Mouse (Mus musculus) lung, postnatal 25 days (tissue): Measurements from ENCODE around the gene Slc12a9.

ENCODE experiments used
- DNase-seq: peaks from one replicate; pipeline ENCODE4 v3.0.0; 2022; ENCODE audit warnings: low spot score

Slc12a9 gene

DNA sequence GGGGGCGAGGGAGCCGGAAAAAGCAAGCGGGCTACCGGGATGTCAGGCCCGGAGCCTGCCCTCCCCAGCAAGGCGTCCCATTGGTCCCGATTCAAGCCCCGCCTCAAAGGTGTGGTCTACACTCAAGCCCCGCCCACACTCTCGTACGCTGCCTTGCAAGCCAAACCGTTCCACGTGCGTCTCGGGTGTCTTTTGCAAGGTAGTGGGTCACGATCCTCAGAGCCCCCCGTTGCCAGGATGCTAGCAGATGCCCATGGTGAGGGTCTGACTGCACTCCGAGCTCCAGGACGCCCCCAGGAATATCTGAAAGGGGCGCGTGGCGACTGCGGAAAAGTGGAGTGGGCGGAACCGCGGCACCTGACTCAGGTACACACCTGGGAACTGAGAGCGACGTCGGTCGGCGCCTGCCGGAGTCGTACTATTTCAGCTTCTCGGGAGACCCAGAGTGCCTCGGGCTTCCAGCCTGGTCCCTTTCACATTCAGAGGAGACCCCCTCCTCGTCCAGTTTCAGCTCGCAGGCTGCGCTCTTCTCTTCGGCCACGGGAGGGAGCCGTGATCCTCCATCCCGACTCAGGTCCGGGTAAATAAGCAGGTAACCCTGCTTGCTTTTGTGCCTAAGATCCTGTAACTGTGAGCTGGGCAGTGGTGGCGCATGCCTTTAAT is at the start of gene Slc12a9:
Slc12a9 (minus strand) TSS at position 86 of the 663 bp plus-strand sequence.
- peak; percentile 95 for DNase-seq

DNA sequence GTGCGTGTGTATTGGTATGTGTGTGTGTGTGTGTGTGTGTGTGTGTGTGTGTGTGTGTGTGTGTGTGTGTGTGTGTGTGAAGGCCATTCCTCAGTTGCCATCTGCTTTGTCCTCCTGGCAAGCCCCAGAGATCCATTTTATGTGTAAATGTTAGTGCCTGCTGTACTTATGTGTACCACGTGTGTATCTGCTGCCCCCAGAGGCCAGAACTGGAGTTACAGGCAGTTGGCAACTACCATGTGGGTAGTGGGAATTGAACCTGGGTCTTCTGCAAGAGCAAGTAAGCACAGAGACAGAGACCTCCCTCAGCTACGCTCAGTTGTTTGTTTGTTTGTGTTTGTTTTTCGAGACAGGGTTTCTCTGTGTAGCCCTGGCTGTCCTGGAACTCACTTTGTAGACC is 47.8 kb upstream of the Slc12a9 start:
- peak; percentile 70 for DNase-seq

DNA sequence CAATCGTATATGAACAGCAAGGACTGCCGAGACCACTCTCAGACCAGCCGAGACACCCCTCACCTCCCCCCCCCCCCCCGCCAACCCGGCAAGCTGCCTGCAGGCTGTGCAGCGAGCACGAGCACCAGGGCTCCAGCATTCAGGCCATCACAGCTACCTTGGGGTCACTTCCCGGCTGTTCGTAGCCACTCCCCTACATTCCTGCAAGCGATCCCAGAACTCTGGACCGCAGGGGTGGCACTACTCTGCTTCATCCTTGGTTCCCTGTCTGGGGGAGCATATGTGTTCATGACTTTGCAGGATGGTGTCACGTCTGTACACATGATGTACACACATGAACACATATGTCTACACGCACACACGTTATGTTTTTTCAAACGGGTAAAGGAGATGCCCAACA is 44.2 kb upstream of the Slc12a9 start:
- DNase-seq = no peak

DNA sequence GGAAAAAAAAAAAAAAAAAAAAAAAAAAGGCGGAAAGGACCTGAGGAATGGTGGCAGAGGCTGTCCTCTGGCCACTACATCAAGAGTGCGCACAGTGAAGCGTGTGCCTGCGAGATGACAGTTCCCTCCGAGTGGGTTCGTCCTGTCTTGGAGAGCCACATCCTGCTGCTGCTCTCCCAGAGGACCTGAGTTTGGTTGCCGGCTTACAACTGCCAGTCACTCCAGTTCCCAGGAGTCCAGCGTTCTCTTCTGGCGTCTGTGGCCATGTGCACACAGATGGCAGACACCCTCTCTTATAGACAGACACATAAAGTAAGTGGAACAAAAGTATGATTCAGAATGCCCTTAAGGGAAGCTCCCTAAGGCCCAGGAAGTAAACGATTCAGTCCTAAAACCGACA is 43.8 kb upstream of the Slc12a9 start:
- no peak for DNase-seq

DNA sequence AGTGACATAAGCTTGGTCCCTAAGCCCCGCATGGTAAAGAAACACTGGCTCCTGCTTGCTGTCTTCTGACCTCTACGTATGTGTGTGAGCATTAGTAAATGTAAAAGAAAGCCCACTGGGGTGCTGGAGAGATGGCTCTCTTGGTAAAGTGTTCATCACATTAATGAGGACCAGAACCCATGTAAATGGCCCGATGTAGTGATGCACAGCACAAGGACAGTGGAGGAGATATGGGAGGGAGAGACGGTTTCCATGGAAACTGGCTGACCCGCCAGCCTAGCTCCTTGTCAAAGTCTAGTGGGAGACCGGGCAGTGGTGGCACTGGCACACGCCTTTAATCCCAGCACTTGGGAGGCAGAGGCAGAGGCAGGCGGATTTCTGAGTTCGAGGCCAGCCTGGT is 43.3 kb upstream of the Slc12a9 start:
- DNase-seq = no peak

DNA sequence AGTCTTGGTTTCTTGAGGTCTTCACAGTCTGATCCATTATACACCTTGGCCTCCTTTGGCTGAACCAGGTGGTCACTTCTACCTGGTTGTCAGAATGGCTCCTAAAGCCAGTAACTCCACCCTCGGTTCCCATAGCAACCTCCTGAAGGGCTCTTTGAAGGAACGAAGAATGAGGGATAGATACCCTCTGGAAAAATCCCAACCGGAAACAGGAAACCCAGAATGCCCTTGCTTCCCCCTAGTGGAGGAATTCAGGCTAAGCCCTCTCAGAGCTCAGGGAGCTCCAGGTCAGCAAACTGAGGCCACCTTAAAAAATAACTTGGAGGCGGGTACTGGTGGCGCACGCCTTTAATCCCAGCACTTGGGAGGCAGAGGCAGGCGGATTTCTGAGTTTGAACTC is 42.8 kb upstream of the Slc12a9 start:
- DNase-seq = peak; percentile 69

DNA sequence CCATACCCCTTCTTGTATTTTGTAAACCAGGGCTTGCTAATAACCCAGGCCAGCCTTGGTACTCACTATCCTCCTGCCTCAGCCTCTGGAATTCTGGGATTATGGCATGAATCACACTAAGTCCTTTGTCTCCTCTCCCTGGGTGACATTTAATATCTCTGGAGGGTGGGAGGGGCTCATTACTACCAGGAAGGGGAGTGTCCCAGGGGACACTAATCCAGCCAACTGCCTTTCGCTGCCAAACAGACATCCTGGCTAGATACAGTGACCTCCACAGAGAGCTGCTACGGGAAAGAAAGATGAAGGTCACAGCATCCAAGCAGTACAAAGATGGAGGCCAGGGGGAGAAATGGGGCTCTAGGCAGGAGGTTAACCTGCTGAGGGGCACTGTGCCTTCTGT is 42.2 kb upstream of the Slc12a9 start:
- peak; percentile 52 for DNase-seq

DNA sequence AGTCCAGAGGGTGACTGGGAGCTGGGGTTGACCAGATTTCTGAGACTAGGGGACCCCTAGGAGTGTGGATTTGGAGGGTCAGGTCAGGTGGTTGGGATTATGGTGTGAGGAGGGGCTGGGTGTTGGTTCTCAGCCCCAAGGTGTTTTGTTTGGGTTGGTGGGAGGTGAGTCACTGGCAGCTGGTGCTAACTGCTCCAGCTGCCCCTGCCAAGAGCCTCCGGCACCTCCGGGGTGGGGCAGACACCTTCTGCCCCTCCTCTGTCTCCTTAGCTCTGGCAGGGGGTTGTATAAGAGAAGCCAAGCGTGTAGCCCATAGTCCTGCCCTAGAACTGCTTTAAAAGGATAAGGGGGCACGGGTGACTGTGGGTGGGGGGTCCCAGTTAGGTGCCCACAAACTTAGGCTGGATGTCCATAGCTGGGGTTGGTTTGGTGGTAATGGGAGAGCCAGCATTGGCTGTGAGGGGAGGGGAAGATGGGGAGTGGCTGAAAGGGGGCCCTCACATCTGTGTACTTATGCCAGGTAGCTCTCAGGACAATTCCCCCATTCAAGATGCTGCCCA is 41.2 kb upstream of the Slc12a9 start:
- no peak for DNase-seq

DNA sequence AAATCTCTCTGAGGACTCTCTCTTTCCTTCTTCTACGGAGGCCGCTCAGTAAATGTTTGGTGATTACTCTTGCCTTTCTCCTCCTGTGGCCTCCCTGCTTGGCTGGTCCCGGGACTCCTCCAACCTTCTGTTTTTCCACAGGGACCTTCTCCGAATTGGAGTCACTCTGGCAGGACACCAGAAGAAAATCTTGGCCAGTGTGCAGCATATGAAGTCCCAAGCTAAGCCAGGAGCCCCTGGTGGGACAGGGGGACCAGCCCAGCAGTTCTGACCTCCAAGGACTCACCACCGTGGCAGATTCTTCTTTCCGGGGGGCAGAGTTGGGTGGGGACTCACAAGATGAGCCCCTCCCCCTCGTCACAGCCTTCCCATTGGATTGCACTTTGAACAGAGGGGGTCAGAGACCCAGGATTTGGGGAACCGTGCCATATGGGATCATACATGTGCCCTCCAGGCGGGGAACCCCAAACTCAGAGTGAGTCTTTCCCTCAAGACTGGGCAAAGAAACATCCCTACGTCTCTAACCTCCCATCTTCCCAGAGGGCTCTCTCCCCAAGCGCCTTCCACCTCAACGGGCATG is 40.1 kb upstream of the Slc12a9 start:
- no peak for DNase-seq

DNA sequence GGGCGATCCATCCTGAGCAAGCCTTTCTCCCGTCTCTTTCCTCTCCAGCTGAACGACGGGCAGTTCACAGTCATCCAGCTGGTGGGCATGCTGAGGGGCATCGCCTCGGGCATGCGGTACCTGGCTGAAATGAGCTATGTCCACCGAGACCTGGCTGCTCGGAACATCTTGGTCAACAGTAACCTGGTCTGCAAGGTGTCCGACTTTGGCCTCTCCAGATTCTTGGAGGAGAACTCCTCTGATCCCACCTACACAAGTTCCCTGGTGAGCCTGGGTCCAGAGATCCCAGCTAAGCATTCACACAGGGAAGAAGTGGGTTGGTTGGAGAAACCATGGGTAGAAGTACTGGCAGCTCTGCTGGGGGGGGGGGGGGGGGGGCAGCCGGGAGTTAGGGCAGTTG is 36.3 kb upstream of the Slc12a9 start:
- DNase-seq = no peak

DNA sequence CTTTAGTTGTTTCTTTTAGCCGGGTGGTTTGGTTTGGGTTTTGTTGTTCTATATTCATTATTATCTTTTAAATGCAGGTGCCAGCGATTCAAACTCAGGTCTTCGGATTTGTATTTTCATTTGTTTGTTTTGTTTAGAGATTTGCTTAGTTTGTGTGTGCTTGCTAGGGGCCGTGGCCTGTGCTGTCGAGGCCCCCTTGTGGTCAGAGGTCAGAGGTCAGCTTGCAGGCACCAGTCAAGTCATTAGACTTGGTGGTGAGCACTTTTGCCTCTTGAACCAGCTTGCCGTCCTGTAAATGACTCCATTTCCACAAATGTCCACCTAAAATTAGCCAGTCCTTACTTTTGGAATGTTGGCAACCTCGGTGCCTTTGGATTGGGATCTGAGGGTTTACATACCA is 25.0 kb upstream of the Slc12a9 start:
- DNase-seq = no peak

DNA sequence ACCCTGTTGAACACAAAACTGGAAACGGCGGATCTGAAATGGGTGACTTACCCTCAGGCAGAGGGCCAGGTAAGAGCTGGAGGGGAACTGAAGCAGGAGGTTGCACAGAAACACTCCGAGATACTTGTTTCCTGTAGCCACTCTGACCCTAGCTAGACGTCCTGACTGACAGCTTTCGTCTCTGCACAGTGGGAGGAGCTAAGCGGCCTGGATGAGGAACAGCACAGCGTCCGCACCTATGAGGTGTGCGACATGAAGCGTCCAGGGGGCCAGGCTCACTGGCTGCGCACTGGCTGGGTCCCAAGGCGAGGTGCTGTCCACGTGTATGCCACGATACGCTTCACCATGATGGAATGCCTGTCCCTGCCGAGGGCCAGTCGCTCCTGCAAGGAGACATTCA is 20.7 kb upstream of the Slc12a9 start:
- no peak for DNase-seq

DNA sequence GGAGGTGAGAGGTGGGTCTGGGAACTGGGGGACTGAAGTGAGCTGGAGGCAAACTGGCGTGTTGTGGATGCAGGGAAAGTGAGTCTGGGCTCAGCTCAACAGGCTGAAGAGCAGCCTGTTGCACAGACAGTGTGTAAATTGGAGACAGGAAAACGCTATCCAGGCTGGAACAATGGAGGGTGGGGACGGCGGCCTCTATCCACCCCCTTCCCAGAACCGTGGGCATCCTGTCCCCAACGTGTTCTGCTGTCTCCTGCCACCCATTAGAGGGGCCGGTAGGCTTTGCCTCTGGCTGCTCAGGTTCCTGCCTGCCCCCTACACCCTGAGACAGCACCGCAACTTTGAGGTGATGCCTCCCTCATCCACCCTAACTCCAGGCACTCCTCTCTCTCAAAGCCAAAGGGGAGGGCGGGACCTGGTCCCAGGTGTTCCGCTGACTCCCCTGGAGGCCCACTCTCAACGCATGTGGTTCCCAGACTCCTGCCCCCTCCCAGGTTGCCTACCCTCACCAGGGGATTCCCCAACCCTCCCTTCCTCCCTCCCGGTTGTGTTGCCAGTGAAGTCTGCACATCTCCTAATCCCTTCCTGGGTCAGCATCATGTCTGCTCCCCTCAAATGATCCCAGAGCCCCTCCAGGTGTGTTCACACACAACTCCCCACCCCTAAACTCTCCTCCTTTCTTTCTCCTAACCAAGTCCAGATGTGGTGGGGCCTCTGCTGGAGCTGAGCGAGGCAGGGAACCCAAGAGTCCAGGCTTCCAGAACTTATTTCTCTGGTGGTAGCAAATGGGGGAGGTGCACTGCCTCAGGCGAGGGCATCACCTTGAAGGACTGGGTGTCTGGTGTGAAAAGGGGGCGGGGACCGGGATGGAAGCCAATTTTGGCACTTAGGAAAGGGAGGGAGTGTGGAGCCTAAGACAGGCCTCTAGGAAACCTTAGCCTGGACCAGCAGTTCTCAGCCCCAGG is 18.9 kb upstream of the Slc12a9 start:
- DNase-seq = peak; percentile 69

DNA sequence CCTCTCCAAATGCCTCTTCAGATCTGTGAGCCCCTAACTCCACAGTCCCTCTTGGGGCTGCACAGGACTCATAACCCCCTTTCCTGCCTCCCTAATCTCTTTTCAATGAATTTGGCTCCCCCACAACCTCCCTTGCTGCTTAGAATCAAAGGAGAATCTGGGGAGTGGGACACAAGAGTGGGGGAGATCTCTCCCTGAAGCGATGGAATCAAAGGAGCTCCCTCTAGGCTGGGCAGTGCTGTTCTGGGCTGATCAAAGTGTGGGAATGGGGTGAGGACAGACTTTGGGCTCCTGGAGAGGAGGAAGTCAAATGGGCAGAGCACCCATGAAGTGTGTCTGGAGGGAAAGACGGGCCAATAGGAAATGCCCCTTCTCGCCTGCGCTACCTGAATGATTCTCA is 18.0 kb upstream of the Slc12a9 start:
- DNase-seq = no peak

DNA sequence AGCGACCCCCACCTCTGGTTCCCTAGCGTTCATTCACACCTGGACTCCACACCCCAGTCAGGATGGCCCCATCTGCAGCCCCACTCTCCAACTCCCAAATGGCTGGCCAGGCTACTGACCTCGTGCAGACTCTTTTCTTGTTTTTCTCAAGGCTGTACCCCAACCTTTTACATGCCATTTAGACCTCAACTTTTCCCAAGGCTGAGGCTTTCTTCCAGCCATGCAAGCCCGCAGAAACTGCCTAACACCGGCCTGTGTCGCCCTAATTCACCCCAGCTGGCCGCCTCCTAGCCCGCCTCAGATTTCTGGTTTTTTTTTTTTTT is 17.6 kb upstream of the Slc12a9 start:
- no peak for DNase-seq

DNA sequence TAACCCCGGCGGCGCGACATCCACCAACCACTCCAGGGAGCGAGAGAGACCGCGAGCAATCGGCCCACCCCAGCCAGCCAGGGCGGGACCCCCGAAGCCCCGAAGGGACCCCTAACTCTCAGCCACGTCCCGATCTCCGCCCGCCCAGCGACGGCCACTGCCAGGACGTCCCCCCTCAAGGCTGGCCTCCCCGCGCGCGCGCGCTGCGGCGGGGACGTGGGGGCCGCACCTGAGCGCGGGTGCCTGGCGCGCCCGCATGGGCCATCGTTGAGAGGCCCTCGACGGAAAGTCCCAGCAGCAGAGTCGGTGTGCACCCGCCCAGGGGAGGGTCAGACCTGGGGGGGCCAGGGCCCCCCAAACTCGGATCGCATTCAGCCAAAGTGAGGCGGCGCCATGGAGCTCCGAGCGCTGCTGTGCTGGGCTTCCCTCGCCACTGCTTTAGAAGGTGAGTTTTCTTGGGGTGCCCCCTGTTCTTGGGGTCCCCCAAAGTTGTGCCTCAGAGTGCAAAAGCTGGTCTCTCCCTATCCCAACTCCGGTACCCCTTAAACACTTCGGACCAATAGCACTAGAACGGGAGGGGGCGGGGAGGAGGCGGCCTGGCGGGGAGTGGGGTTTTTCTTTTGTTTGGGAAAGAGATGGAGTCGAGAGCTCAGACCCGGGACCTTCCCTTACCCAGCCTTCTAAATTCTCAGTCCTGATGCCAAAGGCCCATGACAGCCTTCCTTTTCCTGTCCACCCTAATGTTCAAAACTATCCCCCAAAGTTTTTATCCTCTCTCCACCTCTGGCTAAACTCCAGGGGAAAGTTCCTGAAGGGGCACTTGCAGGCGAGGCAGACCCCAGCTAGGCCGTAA is 17.0 kb upstream of the Slc12a9 start:
- no peak for DNase-seq

DNA sequence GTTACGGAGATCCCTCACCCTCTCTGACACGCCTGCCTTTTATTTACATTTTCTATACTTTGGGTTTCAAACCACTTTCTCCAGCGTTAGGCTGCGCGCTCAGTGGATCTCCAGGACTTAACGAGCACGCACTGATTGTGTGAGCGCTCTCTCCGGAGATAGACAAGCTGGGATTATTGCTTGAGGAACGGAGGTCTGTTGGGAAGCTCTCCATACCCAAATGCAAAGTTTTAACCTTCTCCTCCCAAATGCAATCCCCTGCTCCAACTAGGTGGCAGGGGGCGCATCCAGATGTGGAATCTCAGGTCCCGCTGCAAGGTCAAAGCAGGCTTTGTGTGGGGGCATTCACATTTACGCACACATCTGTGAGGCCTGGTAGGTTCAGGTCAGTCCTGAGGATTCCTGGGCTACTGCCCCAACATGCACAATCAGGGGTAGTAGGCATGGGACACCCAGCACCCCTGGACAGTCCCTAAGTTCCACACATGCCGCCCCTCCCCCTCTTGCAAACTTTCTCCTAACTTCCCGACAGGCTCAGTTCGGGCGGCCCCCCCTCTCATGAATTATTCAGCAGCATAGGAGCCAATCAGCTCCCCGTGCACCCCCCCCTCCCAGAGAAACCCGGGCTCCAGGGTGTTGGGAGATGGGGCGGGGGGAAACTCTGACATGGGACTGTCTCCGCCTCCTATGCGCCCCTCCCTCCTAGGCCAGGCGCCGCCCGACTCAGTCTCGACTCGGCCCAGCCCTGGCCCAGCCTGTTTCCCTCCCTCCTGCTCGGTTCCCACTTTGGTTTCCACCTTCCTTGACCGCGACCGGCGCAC is 16.2 kb upstream of the Slc12a9 start, which contains the start of gene Ephb4:
Ephb4 (plus strand) TSS at position 726 of the 821 bp plus-strand sequence.
- DNase-seq = peak; percentile 96

DNA sequence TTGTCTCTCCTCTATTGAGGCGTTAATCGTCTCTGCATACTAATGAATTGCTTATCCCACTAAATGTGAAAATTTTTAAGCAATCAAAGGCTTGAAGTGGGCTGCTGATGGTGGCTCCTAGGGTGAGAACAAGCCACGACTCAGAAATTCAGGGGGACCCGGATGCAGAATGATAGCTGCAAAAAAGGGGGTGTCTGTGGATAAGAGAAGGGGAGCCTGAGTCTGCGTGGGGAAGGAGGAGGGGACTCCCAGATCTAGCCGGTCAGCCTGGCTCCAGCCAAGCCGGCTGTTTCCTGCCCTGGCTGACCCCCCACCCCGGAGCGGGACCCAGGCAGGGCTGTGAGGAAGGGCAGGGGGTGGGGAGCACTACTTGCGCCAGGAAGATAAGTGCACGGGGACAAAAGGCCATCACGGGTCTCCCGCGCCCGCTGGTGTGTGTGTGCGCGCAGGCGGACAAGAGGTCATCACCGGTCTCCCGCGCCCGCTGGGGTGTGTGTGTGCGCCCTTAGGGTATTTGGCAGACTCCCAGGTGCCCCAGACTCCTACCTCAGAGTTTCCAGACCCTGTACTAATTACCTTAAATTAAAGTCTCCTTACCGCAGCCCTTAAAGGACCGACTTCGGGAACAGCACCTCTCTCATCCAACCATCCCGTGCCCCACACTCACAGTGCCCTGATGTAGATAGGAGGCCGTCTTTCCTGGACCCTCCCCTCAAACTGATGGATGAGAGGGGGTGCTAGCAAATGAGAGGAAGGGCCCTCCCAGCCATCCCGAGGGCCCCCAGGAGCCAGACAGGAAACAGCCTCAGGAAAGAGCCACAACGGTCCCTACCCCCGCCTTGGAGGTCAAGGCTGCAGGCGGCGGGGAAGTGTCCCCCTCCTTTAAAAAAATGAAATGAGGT is 15.3 kb upstream of the Slc12a9 start:
- DNase-seq = peak; percentile 87

DNA sequence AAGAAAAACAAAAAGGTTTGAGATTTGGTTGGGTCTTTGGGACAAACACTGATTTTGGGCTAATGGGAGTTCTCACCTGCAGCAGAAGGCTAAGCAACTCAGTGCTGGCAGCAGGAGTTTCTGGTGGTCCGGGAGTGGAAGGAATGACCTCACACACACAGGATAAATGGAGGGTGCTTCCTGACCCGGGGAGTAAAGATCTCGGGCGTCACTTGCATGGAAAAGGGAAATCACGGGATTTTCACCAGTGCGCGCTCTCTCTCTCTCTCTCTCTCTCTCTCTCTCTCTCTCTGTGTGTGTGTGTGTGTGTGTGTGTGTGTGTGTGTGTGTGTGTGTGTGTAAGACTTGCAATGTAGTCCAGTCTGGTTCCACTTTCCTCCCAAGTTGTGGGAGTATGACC is 14.5 kb upstream of the Slc12a9 start:
- no peak for DNase-seq

DNA sequence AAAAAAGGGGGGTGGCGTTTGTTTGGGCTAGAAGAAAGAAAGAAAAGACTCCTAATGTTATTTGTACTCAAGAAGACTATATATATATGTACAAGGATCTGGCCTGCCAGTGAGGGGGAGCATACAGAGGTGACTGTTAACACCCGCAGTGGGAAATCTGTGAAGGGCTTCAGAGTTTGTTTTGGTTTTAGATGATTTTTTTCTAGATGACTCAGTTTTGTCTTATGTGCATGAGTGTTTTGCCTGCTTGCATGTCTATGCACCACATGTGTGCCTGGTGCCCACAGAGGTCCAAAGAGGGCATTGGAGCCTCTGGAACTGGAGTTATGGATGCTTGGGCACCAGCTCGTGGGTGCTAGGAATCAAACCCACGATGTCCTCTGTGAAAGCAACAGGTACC is 13.6 kb upstream of the Slc12a9 start:
- no peak for DNase-seq
